Mouse (Mus musculus) thymus, postnatal 10 days (tissue): Measurements from ENCODE around the gene Dock8.

Source experiments
- DNase-seq, 2 experiments: peaks; one replicate each; pipeline ENCODE4 v3.0.0; 2021; ENCODE audit warnings: low spot score in 2 of 2

The Dock8 gene

DNA sequence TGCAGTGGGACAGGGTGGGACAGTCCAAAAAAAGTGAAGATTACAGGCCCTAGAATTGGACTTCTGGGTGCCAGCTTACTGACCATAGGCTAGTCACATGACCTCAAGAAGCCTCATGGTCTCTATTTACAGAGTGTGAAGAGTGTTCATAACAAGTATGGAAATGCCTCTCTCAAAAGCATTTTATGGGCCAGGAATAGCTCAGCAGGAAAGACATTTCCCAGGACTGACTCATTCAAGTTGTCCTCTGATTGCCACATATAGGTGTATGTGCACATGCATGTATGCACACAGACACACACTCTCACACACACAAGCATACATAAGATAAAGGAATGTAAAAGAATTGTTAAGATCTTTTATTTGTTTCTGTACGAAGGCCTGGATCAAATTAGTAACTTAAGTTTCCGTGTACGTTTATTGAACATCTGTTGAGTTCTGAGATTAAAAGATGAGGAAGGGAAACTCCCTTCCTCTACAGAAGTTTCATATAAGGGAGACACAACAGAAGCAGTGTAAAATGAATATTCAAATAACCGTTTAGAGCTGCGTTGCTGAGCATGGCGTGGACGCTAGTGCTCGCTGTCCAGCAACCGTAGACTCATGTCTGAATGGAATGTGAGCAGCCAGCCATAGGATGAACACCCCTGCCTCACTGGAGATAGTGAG is 63.0 kb downstream of the Dock8 start:
- DNase-seq: no peak

DNA sequence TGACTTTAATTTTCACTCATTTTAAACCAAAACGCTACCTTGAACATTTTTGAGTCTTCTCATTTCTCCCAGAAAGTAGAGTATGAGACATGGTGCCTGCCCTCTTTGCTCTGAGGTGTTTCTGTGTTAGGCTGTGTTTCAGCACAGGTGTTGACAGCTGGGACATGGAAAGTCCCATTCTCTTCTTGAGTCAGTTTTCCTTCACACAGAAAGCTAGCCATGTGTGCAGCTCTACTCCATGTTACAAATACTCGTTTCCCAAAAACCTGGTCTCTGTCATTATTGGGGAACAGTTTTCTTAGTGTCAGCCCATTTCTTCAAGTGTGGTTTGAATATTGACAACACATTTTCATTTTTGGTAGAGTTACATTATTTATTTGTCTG is 63.5 kb downstream of the Dock8 start:
- no peak for DNase-seq

DNA sequence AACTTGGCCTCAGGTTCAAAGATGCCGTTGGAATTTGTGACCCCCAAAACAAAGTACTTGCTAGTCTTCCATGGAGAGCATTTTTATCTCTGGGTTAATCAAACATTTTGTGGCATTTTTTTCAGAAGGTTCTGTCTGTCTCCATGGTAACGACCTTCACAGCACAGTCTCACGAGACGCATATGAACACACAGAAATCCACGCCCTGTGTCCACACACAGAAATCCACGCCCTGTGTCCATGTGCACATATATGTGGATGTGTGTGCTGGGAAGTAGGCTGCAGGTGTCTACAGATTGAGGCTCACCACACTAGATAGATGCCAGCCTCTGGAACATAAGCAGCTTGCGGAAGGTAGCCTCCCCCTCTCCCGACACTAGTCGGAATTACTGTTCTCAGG is 66.9 kb downstream of the Dock8 start:
- no peak for DNase-seq

- no peak for DNase-seq
Measured at GRCm38 (mm10) chr19:25068518-25068917, 69.2 kb downstream of the Dock8 start.

- DNase-seq: no peak
Measured at GRCm38 (mm10) chr19:25072521-25072920, 73.2 kb downstream of the Dock8 start.

- DNase-seq: no peak
Measured at GRCm38 (mm10) chr19:25074741-25075140, 75.4 kb downstream of the Dock8 start.

GRCm38 (mm10) chr19:25077636-25078035 is 78.3 kb downstream of the Dock8 start:
- DNase-seq: no peak

DNA sequence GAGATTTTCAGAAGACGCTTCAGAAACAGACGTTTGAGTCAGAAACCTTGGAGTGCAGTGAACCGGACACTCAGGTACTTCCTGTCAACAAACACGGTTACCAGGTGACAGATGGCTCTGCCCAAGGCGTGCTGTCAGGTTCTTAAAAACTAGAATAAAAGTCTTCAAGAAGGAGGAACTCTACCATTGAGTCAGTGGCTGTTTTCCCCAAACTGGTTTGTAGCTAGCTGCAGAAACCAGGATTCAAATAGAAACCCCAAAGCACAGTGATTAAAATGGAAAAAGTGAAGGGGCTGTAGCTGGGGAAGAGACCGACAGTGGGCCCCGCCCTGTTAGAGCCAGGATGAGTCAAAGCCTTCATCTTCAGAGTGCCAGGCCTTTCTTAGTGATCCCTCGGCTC is 78.8 kb downstream of the Dock8 start:
- DNase-seq: no peak

GRCm38 (mm10) chr19:25080166-25080565 is 80.8 kb downstream of the Dock8 start:
- no peak for DNase-seq

DNA sequence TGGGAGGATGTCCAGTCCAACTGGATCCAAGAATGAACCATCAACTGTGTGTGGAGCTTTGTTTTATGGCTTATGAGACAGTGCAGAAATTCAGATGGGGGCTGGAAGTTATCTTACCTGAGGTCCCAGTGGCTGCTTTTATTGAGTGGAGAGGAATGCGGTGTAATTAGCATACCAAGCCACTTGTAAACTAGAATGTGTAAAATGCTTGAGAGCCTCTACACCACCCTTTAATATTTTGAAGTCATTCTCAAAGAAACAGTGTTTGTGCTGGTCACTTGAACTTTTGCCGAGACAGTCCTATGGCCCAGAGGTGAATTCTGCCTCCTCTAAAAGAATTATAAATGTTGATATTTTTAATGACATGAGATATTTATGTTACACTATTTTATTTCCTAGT is 83.5 kb downstream of the Dock8 start:
- no peak for DNase-seq

GRCm38 (mm10) chr19:25087181-25087580 is 87.8 kb downstream of the Dock8 start:
- DNase-seq: no peak

- no peak for DNase-seq
Measured at GRCm38 (mm10) chr19:25089746-25090145, 90.4 kb downstream of the Dock8 start.

DNA sequence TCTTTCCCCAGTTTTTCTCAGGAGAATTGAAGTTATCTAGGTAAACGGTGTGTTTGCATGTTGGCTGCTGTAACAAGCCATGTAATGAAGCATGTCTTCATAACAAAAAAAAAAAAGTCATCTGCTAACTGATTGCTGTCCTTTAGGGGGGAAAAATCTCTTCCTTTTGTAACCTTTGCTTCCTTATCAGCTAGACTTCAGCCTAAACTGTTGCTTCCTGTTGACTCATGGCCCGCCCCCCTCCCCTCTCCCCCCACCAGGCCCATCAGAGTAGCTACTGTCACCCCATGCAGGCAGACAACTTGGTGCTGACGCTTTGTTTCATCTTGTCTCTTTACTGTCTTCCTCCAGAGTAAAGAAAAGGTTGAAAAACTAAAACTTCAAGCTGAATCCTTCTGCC is 95.8 kb downstream of the Dock8 start:
- no peak for DNase-seq

DNA sequence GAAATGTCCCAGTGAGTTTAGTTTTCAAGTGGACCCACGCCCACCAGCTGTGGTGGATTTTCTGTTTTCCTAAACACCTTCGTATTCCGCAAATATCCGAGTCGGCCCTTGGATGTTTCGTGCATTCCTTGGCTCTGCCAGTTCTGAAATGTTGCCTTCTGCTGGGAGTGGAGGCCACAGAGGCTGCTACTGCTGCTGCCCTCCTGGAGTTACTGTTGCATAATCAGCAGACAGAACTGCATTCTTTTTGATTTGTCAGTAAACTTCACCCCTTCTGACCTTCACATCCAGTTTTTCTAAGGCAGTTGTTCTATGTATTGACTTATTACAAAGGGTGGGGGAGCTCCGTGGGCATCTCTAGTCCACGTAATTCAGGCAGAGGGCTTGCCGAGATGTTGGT is 97.0 kb downstream of the Dock8 start:
- DNase-seq: no peak

DNA sequence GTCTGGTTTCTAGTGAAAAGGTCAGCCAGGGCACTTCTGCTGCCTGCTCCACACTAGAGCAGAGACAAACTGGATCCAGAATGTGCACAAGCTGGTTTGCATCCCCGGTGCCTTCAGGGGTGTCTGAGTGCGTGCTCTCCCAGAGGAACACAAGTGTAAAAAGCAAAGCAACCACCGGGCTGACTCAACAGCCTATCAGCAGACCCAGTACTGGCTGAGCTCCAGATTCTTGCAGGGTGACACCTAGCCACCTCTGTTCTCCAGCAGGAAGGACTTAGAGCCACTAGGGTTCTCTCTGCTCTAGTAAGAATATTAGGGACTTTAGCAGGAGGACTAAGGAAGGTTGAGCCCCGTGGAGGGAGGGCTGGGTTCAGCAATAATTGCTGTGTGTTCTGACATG is 97.7 kb downstream of the Dock8 start:
- no peak for DNase-seq

- no peak for DNase-seq
Measured at GRCm38 (mm10) chr19:25097506-25097905, 98.2 kb downstream of the Dock8 start.

DNA sequence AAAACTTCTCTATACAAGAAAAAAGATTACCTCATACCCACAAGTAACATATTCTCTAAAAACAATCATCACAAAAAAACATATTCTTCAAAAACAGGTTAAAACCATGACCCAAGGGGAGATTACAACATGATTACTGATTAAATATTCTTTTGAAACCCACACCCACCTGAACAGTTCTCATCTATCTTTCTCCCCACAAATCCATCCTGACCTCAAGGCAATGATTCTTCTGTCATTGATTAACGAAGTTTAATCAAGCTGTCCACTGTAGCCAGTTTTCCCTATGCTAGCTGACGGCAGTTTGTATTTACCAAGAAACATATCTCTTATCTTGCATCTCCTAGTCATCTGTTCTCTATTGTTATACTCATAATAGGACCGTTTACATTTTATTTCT is 98.6 kb downstream of the Dock8 start:
- no peak for DNase-seq

DNA sequence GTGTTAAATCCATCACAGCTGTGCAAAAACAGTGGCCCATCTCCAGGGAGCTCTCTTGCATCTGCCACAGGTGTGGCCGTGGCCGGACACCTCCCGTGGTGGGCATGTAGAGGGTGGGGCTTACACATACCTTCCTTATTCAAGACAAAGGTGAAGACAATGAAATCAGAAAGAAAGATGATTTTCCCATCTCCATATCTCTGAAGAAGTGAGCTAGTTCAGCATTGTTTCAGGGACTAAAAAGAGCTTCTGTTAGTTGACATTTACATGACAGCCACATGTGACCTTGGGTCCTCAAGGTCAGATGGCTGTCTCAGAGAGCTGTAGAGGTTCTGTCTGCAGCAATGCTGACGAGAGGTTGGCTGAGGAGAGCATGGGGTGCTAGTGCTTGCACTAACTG is 99.6 kb downstream of the Dock8 start:
- DNase-seq: no peak

- DNase-seq: no peak
Measured at GRCm38 (mm10) chr19:25105682-25106081, 106.3 kb downstream of the Dock8 start.

DNA sequence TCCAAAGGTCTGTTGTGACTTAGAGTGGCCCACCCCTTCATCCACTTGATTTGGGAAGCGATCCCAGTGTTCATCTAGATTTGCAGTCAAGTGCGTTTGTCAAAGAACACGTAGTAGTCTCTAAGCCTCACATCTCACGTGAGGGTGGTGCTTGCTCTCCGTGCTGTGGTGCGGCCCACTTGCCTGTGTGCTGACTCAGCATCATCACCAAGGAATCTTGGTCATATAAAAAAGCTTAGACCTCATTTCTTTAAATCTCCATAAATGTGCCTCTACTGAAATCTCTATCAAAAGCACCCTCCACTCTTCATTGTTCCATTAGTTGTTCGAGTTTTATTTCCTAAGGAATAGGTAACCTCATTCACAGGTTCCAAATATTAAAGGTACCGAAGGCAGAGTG is 107.0 kb downstream of the Dock8 start:
- DNase-seq: no peak

DNA sequence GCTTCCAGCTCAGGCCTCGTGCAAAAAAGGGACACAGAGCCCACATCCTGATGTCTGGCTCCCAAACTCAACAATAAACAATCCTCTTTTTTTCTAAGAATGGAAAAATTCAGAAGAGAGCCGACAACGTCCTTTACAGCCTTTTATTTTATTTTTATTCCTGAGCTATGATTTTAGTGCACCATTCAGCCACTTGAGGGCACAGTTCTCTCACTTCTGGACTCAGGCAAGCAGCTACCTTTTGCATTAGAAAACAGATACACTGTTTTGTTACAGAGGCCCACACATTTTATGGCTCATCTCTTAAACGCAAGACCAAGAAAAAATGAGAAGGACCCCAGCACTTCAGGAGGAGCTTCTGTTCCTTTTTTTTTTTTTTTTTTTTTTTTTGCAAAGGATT is 108.1 kb downstream of the Dock8 start:
- DNase-seq: no peak

GRCm38 (mm10) chr19:25111591-25112233 is 112.4 kb downstream of the Dock8 start:
- no peak for DNase-seq

GRCm38 (mm10) chr19:25116981-25117380 is 117.6 kb downstream of the Dock8 start:
- DNase-seq: no peak

- DNase-seq: no peak
Measured at GRCm38 (mm10) chr19:25122417-25122816, 123.1 kb downstream of the Dock8 start.
